Mouse (Mus musculus) midbrain, embryonic 13.5 days (tissue): ENCODE measurements around the gene 6720489N17Rik. TPM values are rescaled to one million over a fixed set of nuclear protein-coding genes. Genes with fewer than 3 reads are reported as not detected.

Experiments
- microRNA-seq: library from miRNA; unstranded; fragments of <30 nt; microRNA quantifications from one replicate; pipeline ENCODE4, GENCODE M21; 2016
- polyA plus RNA-seq: library from polyadenylated mRNA; unstranded; fragments of >200 nt; fragmentation: Nextera tagmentation; extraction: Ambion mirVana; gene quantifications from 2 replicates; pipeline ENCODE4 v1.2.1, GENCODE M21; 2015

6720489N17Rik gene
- polyA plus RNA-seq, 1 experiment from 2014 or later: 9.2 TPM

Small RNA genes lying within 50 kb of the gene (microRNA-seq; reads per million reads assigned to microRNA genes)
- not detected for gene Gm24020

Other genes starting within 250 kb of the 6720489N17Rik start
- gene Gm3604, start 241.0 kb downstream of the 6720489N17Rik start, polyA plus RNA-seq: 2.7 and 3.0 TPM in 2 replicates
- 17.3 and 19.1 TPM in 2 replicates for gene Gm49359, start 157.3 kb downstream of the 6720489N17Rik start, polyA plus RNA-seq
- 0.30 TPM in 1 of 2 replicates, not detected in the other for gene Zfp935, start 65.7 kb downstream of the 6720489N17Rik start, polyA plus RNA-seq
- gene Zfp934, start 53.0 kb downstream of the 6720489N17Rik start, polyA plus RNA-seq: 13.0 and 16.6 TPM in 2 replicates
- gene Platr25, start 136.5 kb upstream of the 6720489N17Rik start, polyA plus RNA-seq: 34.7 and 37.0 TPM in 2 replicates
- 10.8 and 12.2 TPM in 2 replicates for gene Gm5141, start 161.6 kb upstream of the 6720489N17Rik start, polyA plus RNA-seq
- 0.44 TPM in 1 of 2 replicates, not detected in the other for gene Fbp2, start 234.2 kb upstream of the 6720489N17Rik start, polyA plus RNA-seq